Mouse (Mus musculus) hematopoietic stem cell, adult 5-6 weeks (primary cell): Measurements from ENCODE around the gene Ppib. TPM values are rescaled to one million over a fixed set of nuclear protein-coding genes. Genes with fewer than 3 reads are reported as not detected.

Source experiments
- ATAC-seq, 2 experiments: fragments of 125-278 bp in 1 of 2; replicated peaks in 1 of 2; 2 replicates each; pipeline ENCODE4 v1.8.0; 2016 to 2017; ENCODE audit warnings: inconsistent platforms in 2 of 2, mild to moderate bottlenecking in 2 of 2, moderate number of reproducible peaks in 2 of 2, low read depth in 1 of 2, moderate TSS enrichment in 1 of 2; ENCODE audit not compliant: low FRiP score in 2 of 2, poor library complexity in 2 of 2, severe bottlenecking in 2 of 2, insufficient read depth in 1 of 2, low TSS enrichment in 1 of 2
- total RNA-seq: library from RNA; stranded (forward); fragments of 172-1452, 232-1000 nt; gene quantifications from 2 replicates; pipeline ENCODE4 v1.2.3, GENCODE M21; 2017

Ppib gene
- total RNA-seq = 510 and 514 TPM in 2 replicates

DNA sequence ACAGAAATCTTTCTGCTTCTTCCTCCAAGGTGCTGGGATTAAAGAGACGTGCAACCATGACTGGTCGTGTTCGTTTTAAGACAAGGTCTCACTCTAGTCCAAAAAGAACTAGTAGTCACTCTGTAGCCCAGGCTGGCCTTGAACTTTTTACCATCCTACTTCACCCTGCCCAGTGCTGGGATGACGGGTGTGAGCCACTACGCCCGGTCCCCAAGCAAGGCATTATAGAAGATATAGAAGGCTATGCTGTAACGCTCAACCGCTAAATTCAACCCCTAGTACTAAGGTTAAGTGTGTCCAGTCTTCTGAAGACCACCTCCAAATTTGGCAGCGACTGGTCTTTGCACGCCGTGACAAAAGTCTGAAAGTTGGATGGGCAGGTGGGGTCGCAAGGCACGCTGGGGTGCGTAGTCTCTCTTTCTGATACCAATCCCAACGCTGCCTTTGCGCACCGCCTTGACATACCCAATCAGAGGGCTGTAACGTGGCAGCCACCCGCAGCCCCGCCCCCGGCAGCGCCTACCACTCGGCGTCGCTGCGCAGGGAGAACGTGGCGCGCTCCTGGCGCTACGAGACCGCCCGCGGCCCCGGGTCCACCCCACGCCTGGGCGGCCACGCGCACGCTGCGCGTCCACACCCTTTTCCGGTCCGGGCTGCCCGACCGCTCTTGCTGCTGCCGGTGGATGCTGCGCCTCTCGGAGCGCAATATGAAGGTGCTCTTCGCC lies at the start of gene Ppib:
TSS of gene Ppib (plus strand) at position 640 of the 725 bp plus-strand sequence.
- ATAC-seq = peak; percentile 96 to 99

GRCm38 (mm10) chr9:66020601-66021000 lies 39.4 kb upstream of the Ppib start:
- ATAC-seq = no peak

DNA sequence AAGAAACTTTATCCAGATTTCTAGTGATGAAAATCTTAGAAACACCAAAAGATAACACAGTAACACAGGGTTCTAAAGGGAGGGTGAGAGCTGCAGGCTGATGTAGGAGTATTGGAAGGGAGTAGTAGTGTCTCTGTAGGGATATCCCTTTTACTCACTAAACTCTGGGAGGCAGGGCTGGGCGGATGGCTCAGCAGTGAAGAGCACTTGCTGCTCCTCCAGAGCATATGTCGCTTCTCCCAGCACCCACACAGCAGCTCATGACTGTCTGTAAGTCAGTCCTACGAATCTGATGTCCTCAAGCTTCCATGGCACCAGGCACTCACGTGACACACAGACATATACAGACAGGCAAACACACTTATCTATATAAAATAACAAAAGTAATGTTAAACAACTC lies 21.9 kb upstream of the Ppib start:
- no peak for ATAC-seq

DNA sequence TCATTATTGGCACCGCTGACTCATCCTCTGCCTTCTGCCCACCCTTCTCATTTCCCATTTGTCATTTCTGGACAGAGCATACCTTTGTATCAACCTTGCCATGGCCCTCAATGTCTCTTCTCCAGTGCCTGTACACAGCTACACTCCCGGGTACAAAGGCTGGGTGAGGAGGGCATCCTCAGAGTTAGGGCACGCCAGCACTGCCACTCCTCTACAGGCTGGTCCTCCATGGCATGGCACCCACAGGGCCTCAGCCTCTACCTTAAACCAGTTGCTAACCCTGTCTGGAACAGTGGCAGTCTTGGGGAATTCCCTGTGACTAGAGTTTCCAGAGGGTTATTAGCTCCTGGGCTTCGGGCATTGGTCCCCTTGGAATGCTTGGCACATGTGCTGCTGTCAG lies 21.4 kb upstream of the Ppib start:
- ATAC-seq = no peak

- ATAC-seq = no peak
These were observed 20.7 kb upstream of the Ppib start for GRCm38 (mm10) chr9:66039290-66039689.

GRCm38 (mm10) chr9:66040801-66041200 lies 19.2 kb upstream of the Ppib start:
- no peak for ATAC-seq

DNA sequence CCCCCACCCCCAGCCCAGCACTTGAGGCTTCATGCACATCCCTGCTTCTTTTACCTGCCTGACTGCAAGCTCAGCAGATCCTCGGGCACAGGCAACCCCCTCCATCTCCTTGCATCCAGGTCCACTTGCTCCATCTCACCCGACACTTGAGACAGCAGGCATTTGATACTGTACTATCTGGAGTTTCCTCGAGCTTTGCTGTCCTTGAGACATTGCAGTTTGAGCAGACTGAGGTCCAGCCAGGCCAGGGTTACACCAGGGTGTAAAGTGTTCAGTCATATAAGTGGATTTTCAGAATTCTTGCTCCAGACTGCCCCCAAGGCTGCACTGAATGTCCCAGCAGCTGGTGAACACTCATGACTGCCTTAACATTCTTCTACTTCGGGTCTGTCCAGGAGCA lies 17.7 kb upstream of the Ppib start:
- ATAC-seq = no peak

DNA sequence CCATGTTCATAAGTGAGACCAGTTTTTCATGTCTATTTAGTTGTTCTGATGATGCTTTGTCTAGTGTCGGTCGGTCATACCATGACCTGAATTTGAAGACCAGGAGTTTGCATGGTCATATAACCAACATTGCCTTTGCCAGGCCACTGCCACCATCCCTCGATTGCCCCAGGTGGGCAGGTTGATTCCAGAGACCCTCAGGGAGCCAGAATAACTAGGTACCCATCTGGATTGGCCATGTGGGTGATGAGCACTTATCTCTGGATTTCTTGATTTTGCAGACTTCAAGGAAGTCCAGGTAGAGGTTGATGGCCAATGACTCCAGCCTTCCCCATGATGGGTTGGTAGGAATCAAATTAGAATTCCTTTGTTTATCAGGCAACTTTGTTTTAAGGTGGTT lies 16.8 kb upstream of the Ppib start:
- no peak for ATAC-seq

- no peak for ATAC-seq
These were observed 10.0 kb upstream of the Ppib start for GRCm38 (mm10) chr9:66049931-66050601.

DNA sequence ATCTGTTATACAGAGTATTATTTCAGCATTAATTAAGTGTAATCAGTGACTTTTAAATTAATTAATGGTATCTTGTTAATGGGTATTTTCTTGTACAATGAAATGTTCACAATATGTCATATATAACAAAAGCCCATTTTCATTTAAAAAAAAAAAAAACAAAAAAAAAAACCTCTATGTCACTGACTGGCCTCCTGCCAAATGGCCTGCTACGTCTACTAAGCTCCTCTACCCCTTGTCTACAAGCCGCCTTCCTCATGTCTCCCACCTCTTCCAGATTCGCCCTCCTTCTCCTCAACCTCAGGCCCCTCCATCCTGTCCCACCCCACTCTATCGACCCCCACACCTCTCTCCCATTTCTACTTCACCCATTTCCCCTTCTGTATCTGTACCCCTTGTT lies 8.5 kb upstream of the Ppib start:
- ATAC-seq = no peak

- no peak for ATAC-seq
These were observed 7.3 kb upstream of the Ppib start for GRCm38 (mm10) chr9:66052731-66053130.

- ATAC-seq = no peak
These were observed 6.4 kb upstream of the Ppib start for GRCm38 (mm10) chr9:66053620-66054019.

DNA sequence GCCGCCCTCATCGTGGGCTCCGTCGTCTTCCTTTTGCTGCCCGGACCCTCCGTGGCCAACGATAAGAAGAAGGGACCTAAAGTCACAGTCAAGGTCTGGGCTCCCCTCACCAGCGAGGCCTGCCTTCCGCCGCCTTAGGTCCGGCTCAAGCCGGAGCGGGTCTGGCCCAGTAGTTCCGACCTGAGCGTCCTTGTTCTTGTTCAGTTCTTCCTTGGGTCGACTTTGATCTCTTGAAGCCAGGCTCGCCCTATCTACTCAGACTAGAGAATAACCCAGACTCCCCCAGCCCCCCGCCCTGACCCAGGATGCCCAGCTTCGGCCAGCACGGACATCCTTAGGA lies 256 bp downstream of the Ppib start:
- no peak for ATAC-seq

DNA sequence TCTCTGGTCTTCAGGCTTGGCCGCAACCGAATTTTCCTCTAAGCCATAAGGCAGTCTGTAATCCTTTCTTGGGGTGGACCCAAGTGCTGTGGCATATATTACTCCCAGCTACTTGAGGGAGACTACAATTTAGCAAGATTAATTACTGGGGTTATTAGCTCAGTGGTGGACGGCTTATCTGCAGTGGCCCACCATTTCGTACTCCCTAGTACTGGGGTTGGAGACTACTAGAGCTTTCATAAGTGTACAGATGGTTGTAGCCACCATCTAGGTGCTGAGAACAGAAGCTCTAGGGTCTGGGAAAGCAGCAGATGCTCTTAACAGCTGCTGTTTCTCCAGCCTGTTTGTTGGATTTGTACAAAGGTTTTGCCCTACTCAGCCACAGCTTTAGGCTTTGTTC lies 964 bp downstream of the Ppib start:
- no peak for ATAC-seq

DNA sequence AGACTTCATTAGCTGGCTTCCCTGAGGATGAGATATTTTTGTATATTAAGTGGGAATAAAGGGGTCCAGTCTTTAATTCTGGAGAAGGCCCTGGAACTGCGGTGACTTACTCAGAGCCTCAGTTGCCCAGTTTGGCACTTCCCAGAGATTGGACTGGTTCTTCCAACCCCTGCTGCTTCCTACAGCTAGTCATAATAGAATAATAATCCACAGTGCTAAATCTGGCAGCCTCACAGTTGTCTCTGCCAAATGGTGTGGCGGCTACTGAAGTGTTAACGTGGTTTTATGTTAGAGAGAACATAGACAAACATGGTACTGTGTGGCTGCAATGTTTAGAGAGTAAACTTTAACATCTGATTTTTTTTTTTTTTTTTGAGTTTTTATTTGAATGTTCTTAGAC lies 1.6 kb downstream of the Ppib start:
- no peak for ATAC-seq

- no peak for ATAC-seq
These were observed 3.4 kb downstream of the Ppib start for GRCm38 (mm10) chr9:66063446-66063845.

DNA sequence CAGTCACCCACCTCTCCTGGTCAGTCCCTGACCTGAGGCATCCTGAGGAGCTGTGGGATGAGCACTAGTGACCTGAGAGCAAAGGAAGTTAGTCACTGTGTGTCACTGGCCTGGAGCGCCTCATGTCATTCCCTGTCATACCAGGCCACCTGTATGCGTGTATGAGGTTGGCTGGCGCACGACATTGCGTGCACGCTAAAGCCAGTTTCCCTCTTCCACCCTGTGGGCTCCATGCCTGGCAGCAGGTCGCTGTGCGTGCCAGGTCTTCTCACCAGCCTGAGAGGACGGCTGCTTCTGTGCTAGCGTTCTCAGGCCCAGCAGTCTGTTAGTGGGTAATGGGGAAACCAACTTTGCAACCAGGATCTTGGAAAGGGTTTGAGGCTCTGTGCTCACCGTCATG lies 4.3 kb downstream of the Ppib start:
- no peak for ATAC-seq

DNA sequence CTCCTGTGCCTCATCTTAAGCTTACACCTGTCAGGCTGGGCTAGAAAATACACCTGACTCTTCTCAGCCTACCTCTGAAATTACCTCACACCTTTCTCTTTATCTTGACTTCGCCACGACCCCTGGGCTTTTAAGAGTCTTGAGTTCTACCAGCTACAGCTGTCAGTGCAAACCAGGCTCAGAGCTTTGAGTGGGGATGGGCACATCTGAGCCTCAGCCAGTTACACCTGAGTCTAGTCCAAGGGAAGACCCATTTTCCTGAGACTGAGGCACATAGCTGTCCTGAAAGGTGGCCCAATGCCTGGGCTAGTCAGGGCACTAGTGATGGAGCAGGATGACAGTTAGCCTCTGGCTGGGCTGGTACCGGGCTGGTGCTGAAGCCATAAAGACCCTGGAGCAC lies 6.8 kb downstream of the Ppib start:
- no peak for ATAC-seq

DNA sequence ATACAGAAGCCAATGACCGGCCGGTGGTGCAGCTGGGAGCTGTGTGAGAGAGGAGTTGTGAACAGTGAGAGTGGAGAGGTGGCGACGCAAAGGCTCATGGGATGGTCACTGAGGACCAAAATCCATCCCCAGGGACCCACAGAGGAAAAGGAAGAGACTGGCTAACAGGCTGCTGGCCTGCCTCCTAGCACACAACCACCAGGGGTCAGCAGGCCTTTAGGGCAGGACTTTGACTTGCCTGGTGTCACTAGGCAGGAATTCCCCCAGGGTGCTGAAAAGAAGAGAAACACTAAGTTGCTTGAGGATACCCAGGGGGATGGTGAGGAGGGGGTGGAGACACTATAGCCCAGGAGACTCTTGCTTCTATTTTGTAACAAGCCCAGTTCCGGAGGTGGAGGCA lies 7.5 kb downstream of the Ppib start:
- no peak for ATAC-seq
